Mouse (Mus musculus) midbrain, embryonic 10.5 days (tissue): ENCODE results near the gene Mfsd4b1. TPM values are rescaled to one million over a fixed set of nuclear protein-coding genes. Genes with fewer than 3 reads are reported as not detected.

Source experiments
- DNase-seq: peaks from one replicate; pipeline ENCODE4 v3.0.0-alpha.2; 2017; ENCODE audit warnings: low spot score
- H3K27ac ChIP-seq: fragments of 300-500 bp; sonication (generic); replicated peaks from 2 replicates; pipeline ENCODE4 v1.5.1; 2016; ENCODE audit warnings: mild to moderate bottlenecking
- H3K27me3 ChIP-seq: fragments of 300-500 bp; sonication (generic); 2 replicates; pipeline ENCODE4 v1.6.1; 2016; ENCODE audit warnings: low read depth, mild to moderate bottlenecking; ENCODE audit not compliant: poor library complexity, severe bottlenecking
- H3K36me3 ChIP-seq: fragments of 300-500 bp; sonication (generic); 2 replicates; pipeline ENCODE4 v1.6.1; 2016; ENCODE audit warnings: mild to moderate bottlenecking, moderate library complexity
- H3K4me1 ChIP-seq: fragments of 300-500 bp; sonication (generic); 2 replicates; pipeline ENCODE4 v1.6.1; 2016
- H3K4me3 ChIP-seq: fragments of 300-500 bp; sonication (generic); 2 replicates; pipeline ENCODE4 v1.5.1; 2016; ENCODE audit warnings: mild to moderate bottlenecking, moderate library complexity
- H3K9me3 ChIP-seq: fragments of 300-500 bp; sonication (generic); replicated peaks from 2 replicates; pipeline ENCODE4 v1.6.1; 2016; ENCODE audit warnings: mild to moderate bottlenecking
- WGBS: fragments of 180-500 bp; shearing (Covaris S2); methylation state at CpG from one replicate; pipeline ENCODE4 v1.1.7; 2016; 5-methylcytosine and 5-hydroxymethylcytosine counted together
- polyA plus RNA-seq: library from polyadenylated mRNA; unstranded; fragments of >200 nt; fragmentation: Nextera tagmentation; extraction: Ambion mirVana; gene quantifications from 2 replicates; pipeline ENCODE4 v1.2.1, GENCODE M21; 2016

Mfsd4b1 gene
- polyA plus RNA-seq, 1 experiment from 2014 or later = not detected

DNA sequence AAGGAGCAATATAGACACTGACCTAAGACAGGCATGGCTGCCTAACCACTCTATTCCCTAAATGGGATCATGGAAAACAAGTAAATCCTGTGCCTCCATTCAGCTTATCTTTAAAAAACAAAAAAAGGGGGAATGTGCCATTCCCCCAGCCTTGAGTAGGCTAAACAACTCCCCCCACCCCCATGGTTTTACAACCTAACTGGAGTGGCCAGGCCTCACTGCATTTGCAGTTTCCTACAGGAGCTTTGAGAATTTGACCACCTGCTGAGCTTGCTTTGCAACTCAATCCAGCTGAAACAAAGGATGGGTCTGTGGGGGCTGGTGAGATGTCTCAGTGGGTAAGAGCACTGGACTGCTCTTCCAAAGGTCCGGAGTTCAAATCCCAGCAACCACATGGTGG is 46.8 kb downstream of the Mfsd4b1 start:
- Histone ChIP-seq H3K27ac (no peak overlapping the region), H3K27me3 (no peaks in the 10 kb centered on the region), H3K36me3 (no peaks in the 10 kb centered on the region), H3K4me3 (no peak overlapping the region), H3K9me3 (peaks cover 14% of the 10 kb centered on the region), H3K4me1 (no peaks in the 10 kb centered on the region)
- WGBS = 91% methylated on average over 1 of the region's 1 CpGs
- DNase-seq = no peak

DNA sequence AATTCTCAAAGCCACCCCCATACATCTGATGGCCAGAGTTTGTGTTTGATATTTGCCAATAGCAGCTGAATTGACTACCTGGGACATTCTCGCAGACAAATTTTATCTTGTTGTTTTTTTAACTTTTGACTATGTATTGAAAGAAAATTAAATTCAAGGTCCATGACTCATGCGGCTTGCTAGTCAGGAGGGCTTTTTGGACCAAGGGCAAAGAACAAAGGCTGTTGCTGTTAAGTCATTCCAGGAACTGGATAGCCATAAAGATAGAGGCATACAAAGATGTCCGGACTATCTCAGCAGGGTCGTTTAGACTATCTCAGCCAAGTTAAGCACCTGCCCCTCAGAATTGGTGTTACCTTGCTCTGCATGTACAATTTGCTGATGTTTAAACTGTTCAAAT is 47.7 kb downstream of the Mfsd4b1 start:
- 93% methylated on average over 4 of the region's 4 CpGs for WGBS
- Histone ChIP-seq H3K36me3 (no peaks in the 10 kb centered on the region), H3K9me3 (peaks cover 14% of the 10 kb centered on the region), H3K27me3 (no peaks in the 10 kb centered on the region), H3K4me1 (no peaks in the 10 kb centered on the region), H3K4me3 (no peak overlapping the region), H3K27ac (no peak overlapping the region)
- DNase-seq = no peak

DNA sequence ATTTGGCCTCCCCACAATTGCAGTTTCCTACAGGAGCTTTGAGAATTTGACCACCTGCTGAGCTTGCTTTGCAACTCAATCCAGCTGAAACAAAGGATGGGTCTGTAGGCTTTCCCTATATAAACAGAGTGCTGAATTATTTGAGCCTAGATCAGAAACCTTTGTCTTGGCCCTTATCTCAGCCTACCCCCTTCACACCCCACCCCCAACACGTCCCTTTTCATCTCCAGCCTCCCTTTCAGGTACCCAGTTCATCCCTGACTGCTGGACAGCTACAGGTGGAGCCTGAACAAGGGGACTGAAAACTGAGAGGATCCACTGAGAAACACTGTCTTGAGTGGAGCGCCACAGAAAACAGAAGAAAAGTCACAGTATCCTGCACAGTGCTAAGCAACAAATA is 49.3 kb downstream of the Mfsd4b1 start:
- Histone ChIP-seq H3K4me3 (no peak overlapping the region), H3K9me3 (peaks cover 14% of the 10 kb centered on the region), H3K27me3 (no peaks in the 10 kb centered on the region), H3K4me1 (no peaks in the 10 kb centered on the region), H3K36me3 (no peaks in the 10 kb centered on the region), H3K27ac (no peak overlapping the region)
- no peak for DNase-seq
- 35% methylated on average over 2 of the region's 2 CpGs for WGBS

DNA sequence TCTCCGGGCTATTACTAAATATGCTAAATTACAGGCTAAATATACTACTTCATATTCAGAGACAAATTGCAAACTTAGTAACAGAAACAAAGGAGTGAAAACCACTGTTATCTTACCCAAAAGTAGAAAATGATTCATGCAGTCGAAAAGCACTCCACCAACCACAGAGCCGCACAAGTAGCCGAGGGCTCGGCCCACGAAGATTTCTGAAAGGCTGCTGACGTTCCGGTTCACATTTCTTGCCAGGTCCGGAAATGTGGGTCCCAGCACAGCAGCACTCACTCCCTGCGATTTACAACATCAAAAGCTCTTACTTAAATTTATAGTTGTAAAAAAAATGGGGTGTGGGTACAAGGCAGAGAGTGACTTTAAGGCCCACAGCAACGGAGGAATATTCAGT is 50.1 kb downstream of the Mfsd4b1 start:
- H3K27me3 ChIP-seq = no peaks in the 10 kb centered on the region
- H3K9me3 ChIP-seq = peaks cover 14% of the 10 kb centered on the region
- DNase-seq = no peak
- H3K4me3 ChIP-seq = no peak overlapping the region
- 69% methylated on average over 11 of the region's 11 CpGs for WGBS
- no peaks in the 10 kb centered on the region for H3K36me3 ChIP-seq
- H3K27ac ChIP-seq = no peak overlapping the region
- H3K4me1 ChIP-seq = no peaks in the 10 kb centered on the region

DNA sequence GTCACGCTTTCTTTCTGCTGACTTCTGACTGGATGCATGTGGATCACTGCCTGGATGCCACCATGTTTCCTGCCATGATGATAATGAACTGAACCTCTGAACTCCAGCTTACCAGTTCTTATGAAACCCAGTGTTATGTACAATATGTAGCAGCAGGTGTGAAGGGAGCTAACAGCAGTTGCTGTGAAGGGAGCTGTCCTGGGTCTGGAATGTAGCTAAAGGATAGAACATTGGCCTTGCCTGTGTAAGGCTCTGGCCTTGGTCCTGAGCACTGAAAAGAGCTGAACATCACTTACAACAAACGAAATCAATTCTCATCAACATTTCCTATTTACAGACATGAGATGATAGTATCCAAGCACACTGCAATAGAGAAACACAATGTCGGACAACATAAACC is 57.6 kb downstream of the Mfsd4b1 start:
- Histone ChIP-seq H3K27ac (no peak overlapping the region), H3K4me1 (no peaks in the 10 kb centered on the region), H3K36me3 (no peaks in the 10 kb centered on the region), H3K4me3 (no peak overlapping the region), H3K9me3 (no peaks in the 10 kb centered on the region), H3K27me3 (no peaks in the 10 kb centered on the region)
- WGBS = 87% methylated on average over 3 of the region's 3 CpGs
- no peak for DNase-seq

DNA sequence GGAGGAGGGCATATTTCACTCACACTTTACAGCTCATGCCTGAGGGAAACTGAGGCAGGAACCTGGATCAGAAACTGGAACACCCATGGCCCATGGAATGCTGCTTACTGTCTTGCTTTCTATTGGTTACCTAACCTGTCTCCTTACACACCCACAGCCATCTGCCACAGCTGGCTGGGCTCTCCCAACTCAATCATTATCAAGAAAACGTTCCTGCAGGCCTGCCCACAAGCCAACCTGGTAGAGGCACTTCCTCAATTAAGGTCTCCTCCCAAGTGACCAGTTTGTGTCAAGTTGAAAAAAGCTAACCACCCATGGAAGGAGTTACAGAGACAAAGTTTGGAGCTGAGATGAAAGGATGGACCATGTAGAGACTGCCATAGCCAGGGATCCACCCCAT is 63.2 kb downstream of the Mfsd4b1 start:
- no peak overlapping the region for H3K27ac ChIP-seq
- H3K9me3 ChIP-seq = no peaks in the 10 kb centered on the region
- H3K4me1 ChIP-seq = peaks cover 12% of the 10 kb centered on the region
- no peaks in the 10 kb centered on the region for H3K36me3 ChIP-seq
- peaks cover 25% of the 10 kb centered on the region for H3K27me3 ChIP-seq
- WGBS = 56% methylated on average over 1 of the region's 1 CpGs
- DNase-seq = no peak
- H3K4me3 ChIP-seq = no peak overlapping the region

DNA sequence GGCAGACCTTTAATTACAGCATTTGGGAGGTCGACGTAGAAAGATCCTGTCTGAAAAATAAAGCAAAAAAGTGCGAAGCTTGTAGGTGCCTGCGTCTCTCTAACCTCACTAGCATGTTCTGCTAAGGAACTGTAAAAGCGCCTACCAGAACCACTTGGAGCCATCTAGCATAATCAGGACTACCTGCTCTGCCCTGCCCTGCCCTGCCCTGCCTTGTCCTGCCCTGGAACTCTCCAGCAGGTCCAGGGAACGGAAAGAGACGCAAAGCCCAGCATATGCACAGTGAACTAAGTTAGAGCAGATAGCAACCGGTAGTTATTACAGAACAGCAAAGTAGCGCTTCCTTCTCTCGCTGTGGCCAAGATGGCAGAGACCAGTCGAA is 64.6 kb downstream of the Mfsd4b1 start:
- Histone ChIP-seq H3K27me3 (peaks cover 26% of the 10 kb centered on the region), H3K4me3 (peak overlapping the region; percentile 66)

DNA sequence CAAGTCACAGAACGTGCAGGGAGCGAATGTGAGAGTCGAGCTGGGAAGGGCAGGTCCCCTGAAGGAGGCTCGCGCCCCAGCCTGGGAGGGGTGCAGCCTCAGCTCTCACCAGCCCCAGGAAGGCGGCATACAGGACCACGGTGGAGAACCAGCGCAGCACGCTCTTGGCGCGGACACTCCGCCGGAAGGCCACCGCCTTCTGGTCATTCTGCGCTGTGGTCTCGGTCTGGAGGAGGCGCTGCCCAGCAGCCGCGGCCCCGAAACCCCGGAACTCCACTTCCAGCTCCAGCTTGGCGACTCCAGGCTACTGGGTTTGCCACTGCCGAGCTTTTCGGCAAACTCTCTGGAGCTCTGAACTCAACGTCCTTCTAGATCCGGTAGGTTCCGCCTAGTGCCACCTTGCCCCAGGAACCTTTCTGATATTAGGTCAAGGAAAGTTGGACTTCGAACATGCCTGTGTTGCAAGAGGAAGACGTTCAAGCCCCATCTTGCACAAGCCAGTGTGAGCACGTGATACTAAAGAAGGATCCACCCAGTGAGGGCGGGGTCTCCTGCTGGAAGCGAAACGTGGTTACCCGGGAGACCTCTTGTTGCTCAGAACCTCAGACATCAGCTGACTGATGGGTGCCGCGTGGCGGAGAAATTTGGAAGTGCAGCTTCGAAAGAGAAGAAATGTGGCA is 65.2 kb downstream of the Mfsd4b1 start, which contains the start of gene Mfsd4b3:
Mfsd4b3 (minus strand) TSS at position 393 of the 680 bp plus-strand sequence.
- DNase-seq = peak; percentile 92
- H3K36me3 ChIP-seq = no peaks in the 10 kb centered on the region
- under 1% methylated on average over 38 of the region's 38 CpGs for WGBS
- peak within 1 kb of the TSS; percentile 66 for H3K4me3 ChIP-seq
- H3K27me3 ChIP-seq = peaks cover 26% of the 10 kb centered on the region
- H3K27ac ChIP-seq = peak within 1 kb of the TSS; percentile 81
- H3K4me1 ChIP-seq = peaks cover 12% of the 10 kb centered on the region
- H3K9me3 ChIP-seq = no peaks in the 10 kb centered on the region

More for the DNA sequence above, 64.6 kb downstream of the Mfsd4b1 start:
- Histone ChIP-seq H3K4me1 (peaks cover 12% of the 10 kb centered on the region), H3K9me3 (no peaks in the 10 kb centered on the region), H3K27ac (no peak overlapping the region), H3K36me3 (no peaks in the 10 kb centered on the region)
- 51% methylated on average over 11 of the region's 11 CpGs for WGBS
- no peak for DNase-seq

DNA sequence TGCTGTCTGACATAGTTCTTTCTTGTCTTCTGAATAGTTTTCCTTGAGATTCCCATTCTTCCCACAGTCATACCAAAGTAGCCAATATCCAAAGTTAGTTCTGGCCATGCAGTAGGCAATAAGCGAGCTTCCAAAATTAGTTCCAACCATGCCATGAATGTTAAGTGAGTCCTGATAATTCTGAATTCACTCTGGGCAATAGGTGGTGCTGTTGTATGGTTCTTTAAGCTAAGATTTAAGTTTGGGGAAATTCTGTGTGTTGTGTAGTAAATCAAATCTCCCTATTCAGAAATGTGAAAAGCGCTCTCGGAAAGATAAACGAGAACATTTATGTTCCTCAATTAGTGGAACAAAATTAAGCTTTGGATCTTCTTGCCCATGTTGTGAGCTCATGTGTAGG is 66.8 kb downstream of the Mfsd4b1 start:
- Histone ChIP-seq H3K36me3 (no peaks in the 10 kb centered on the region), H3K4me1 (peaks cover 12% of the 10 kb centered on the region), H3K9me3 (no peaks in the 10 kb centered on the region), H3K4me3 (no peak overlapping the region), H3K27ac (no peak overlapping the region), H3K27me3 (peaks cover 26% of the 10 kb centered on the region)
- DNase-seq = no peak
- 89% methylated on average over 4 of the region's 4 CpGs for WGBS

DNA sequence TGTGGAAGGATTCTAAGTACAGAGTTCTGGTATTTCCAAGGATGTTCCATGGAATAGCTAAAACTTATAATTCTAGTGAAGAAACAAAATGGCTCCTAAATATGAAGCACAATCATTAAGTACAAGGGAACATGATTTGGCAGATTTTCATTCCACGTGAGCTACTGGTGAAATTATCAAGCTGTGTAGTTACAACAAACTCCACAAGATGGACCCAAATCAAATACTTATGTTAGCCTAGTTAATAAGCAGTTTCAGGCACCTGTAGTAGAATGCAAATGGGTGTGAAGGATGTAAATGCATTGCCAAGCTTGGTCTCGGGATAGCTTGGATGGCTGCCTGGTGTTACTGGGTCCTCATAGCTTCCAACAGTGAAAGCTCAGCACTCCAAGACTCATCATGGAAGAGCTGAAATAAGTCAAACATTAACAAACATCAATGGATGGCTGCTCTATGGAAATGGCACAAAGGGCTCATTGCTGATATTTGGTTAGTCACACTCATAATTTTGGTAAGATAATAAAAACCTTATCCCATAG is 68.7 kb downstream of the Mfsd4b1 start:
- Histone ChIP-seq H3K9me3 (no peaks in the 10 kb centered on the region), H3K27ac (no peak overlapping the region), H3K4me3 (no peak overlapping the region), H3K4me1 (peaks cover 12% of the 10 kb centered on the region), H3K36me3 (no peaks in the 10 kb centered on the region), H3K27me3 (peaks cover 38% of the 10 kb centered on the region)
- 86% methylated on average over 2 of the region's 2 CpGs for WGBS
- DNase-seq = no peak

DNA sequence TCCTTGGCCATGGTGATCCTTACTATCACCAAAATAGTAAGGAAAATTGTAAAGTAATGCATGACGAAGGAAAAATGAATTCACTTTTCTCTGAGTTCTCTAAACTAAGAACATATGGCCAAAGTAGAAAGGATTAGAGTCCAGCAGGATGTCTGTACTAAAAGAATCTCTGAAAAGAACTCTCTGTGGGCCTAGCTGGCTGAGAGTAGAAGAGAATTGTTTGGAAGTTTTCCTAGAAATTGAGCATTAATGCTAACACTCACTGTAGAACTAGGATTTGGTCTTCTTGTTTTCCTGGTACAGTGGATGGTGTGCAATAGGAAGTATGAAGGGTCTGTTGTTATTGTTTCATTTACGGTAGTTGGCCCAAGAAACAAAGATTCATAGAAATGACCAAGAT is 69.9 kb downstream of the Mfsd4b1 start:
- Histone ChIP-seq H3K4me3 (no peak overlapping the region), H3K9me3 (no peaks in the 10 kb centered on the region), H3K4me1 (peaks cover 11% of the 10 kb centered on the region), H3K27ac (no peak overlapping the region), H3K36me3 (no peaks in the 10 kb centered on the region), H3K27me3 (peaks cover 43% of the 10 kb centered on the region)
- DNase-seq = no peak
- 88% methylated on average over 2 of the region's 2 CpGs for whole genome bisulfite sequencing
